Mouse (Mus musculus) natural killer cell, adult 2 months (primary cell): ENCODE measurements at regions not wholly inside any gene's neighbourhood (a gene's known extent, or its start where the extent isn't known, plus 50 kb on each side); places are given as distances from the start of the nearest gene placed in this dataset.
"Not testable (repeated sequence)": the region's sequence is repeated elsewhere in the genome, so short reads cannot be mapped to it uniquely, and the experiment has no call there.

Source experiments
- DNase-seq, 2 experiments: peaks; one replicate each; pipeline ENCODE4 v3.0.0; 2022; ENCODE audit warnings: low spot score in 2 of 2

GRCm38 (mm10) chr2:21976831-21977230 lies 250.5 kb upstream of the Myo3a start:
- DNase-seq = no peak

- DNase-seq = no peak
Observed at GRCm38 (mm10) chr2:21980177-21980576, 247.1 kb upstream of the Myo3a start.

GRCm38 (mm10) chr2:22024438-22024837 lies 202.9 kb upstream of the Myo3a start:
- no peak for DNase-seq

- DNase-seq = no peak
Observed at GRCm38 (mm10) chr2:22026794-22027193, 200.5 kb upstream of the Myo3a start.

GRCm38 (mm10) chr2:22028569-22028968 lies 198.7 kb upstream of the Myo3a start:
- DNase-seq = no peak

- no peak for DNase-seq
Observed at GRCm38 (mm10) chr2:22029022-22029803, 198.1 kb upstream of the Myo3a start.

- no peak for DNase-seq
Observed at GRCm38 (mm10) chr2:22029804-22030194, 197.5 kb upstream of the Myo3a start.

- DNase-seq = no peak
Observed at GRCm38 (mm10) chr2:22036841-22037240, 190.5 kb upstream of the Myo3a start.

GRCm38 (mm10) chr2:22038780-22039179 lies 188.5 kb upstream of the Myo3a start:
- no peak for DNase-seq

- DNase-seq = not testable (repeated sequence)
Observed at GRCm38 (mm10) chr2:22043937-22044336, 183.4 kb upstream of the Myo3a start.

- DNase-seq = no peak
Observed at GRCm38 (mm10) chr2:22044949-22045348, 182.4 kb upstream of the Myo3a start.

GRCm38 (mm10) chr2:22047465-22047864 lies 179.8 kb upstream of the Myo3a start:
- no peak for DNase-seq

GRCm38 (mm10) chr2:22066535-22066934 lies 160.8 kb upstream of the Myo3a start:
- DNase-seq = no peak

GRCm38 (mm10) chr2:22096848-22097247 lies 130.5 kb upstream of the Myo3a start:
- DNase-seq = no peak

- no peak for DNase-seq
Observed at GRCm38 (mm10) chr2:22105150-22105549, 122.2 kb upstream of the Myo3a start.

GRCm38 (mm10) chr2:22149721-22150120 lies 77.6 kb upstream of the Myo3a start:
- DNase-seq = no peak

GRCm38 (mm10) chr2:22156576-22156975 lies 70.7 kb upstream of the Myo3a start:
- DNase-seq = no peak

GRCm38 (mm10) chr2:22165443-22165842 lies 61.9 kb upstream of the Myo3a start:
- DNase-seq = no peak

- DNase-seq = no peak
Observed at GRCm38 (mm10) chr2:22165919-22166318, 61.4 kb upstream of the Myo3a start.
